Mouse (Mus musculus) left cerebral cortex, adult 9 months (tissue): ENCODE measurements at regions not wholly inside any gene's neighbourhood (a gene's known extent, or its start where the extent isn't known, plus 50 kb on each side); places are given as distances from the start of the nearest gene placed in this dataset.

ENCODE experiments used
- DNase-seq, 2 experiments: peaks; one replicate each; pipeline ENCODE4 v3.0.0; 2022; ENCODE audit warnings: low spot score in 2 of 2

- no peak for DNase-seq
Measured at GRCm38 (mm10) chr8:34451211-34452000, 339.9 kb upstream of the Gm10131 start.

GRCm38 (mm10) chr8:34449391-34450044, 338.0 kb upstream of the Gm10131 start:
- DNase-seq = no peak

- no peak for DNase-seq
Measured at GRCm38 (mm10) chr8:34447880-34448830, 336.6 kb upstream of the Gm10131 start.

GRCm38 (mm10) chr8:34442688-34443087, 331.2 kb upstream of the Gm10131 start:
- no peak for DNase-seq

GRCm38 (mm10) chr8:34441756-34442155, 330.2 kb upstream of the Gm10131 start:
- no peak for DNase-seq

- no peak for DNase-seq
Measured at GRCm38 (mm10) chr8:34440771-34441170, 329.2 kb upstream of the Gm10131 start.

- DNase-seq = no peak
Measured at GRCm38 (mm10) chr8:34438771-34439170, 327.2 kb upstream of the Gm10131 start.

- DNase-seq = no peak
Measured at GRCm38 (mm10) chr8:34431985-34432384, 320.4 kb upstream of the Gm10131 start.

GRCm38 (mm10) chr8:34429231-34429630, 317.7 kb upstream of the Gm10131 start:
- no peak for DNase-seq

- no peak for DNase-seq
Measured at GRCm38 (mm10) chr8:34401571-34401970, 290.0 kb upstream of the Gm10131 start.

- DNase-seq = no peak
Measured at GRCm38 (mm10) chr8:34398914-34399813, 287.6 kb upstream of the Gm10131 start.

- peak; percentile 33 to 40 for DNase-seq
Measured at GRCm38 (mm10) chr8:34397583-34398411, 286.3 kb upstream of the Gm10131 start.

- no peak for DNase-seq
Measured at GRCm38 (mm10) chr8:34397225-34397582, 285.7 kb upstream of the Gm10131 start.

- peak; percentile 51 to 87 for DNase-seq
Measured at GRCm38 (mm10) chr8:34392981-34393828, 281.7 kb upstream of the Gm10131 start.

GRCm38 (mm10) chr8:34392208-34392980, 280.9 kb upstream of the Gm10131 start:
- DNase-seq = peak; percentile 78 to 84

GRCm38 (mm10) chr8:34385806-34386439, 274.4 kb upstream of the Gm10131 start:
- DNase-seq = no peak

- no peak for DNase-seq
Measured at GRCm38 (mm10) chr8:34380615-34381014, 269.1 kb upstream of the Gm10131 start.

GRCm38 (mm10) chr8:34377154-34377553, 265.6 kb upstream of the Gm10131 start:
- DNase-seq = no peak
